ENCODE assay signal across 8 mouse cellular contexts in genomic region chr19:26465228-26465627, GRCm38 (mm10).
DNase-seq lines count a peak whose midpoint lies in the region; ATAC-seq and TF ChIP-seq lines count a peak whose summit lies in the region.

No protein-coding gene starts in this region.

- intact Hi-C loops in left cerebral cortex, postnatal 4 days (cut with DNase I) = no loop called here

- POLR2A ChIA-PET in Patski (lab: Charles Lee) = no interaction called here

- no peak for ATAC-seq in Patski

- 64% methylated on average over 2 of the region's 2 CpGs for WGBS in cerebellum, adult 2 months

- CTCF ChIA-PET in Patski (lab: Charles Lee) = interaction anchor here (1.3 kb wide), 1 partner anchor 12 kb away, joined by 3 read pairs; no protein-coding TSS in a partner anchor

- H3K27ac ChIP-seq in cerebellum, adult 2 months (ENCODE audit: insufficient read depth, low read length) = no peak overlapping the region

- H3K4me1 ChIP-seq in cerebellum, adult 2 months (ENCODE audit: control insufficient read depth, insufficient read depth, low read length) = peaks cover 12% of the 10 kb centered on the region

- peak in 1 of 2 experiments; percentile 14 for DNase-seq in cerebellum, adult 2 months
- DNase-seq in cerebellum, adult 11-12 months = no peak
- DNase-seq in left cerebral cortex, postnatal 4 days = peak; percentile 28
- no peak for DNase-seq in left cerebral cortex, adult 8-10 months (ENCODE audit: low spot score in 2 of 2)
- DNase-seq in Patski (ENCODE audit: low read depth, low spot score) (no peak), MN1 (ENCODE audit: low spot score) (no peak)
- DNase-seq in forelimb bud, embryonic 11.5 days (ENCODE audit: low read depth, low spot score) = peak; percentile 37
- no peak for DNase-seq in gastrocnemius, adult 18-20 months (ENCODE audit: low spot score)

- TF ChIP-seq CTCF in cerebellum, adult 2 months (IDR thresholded peaks at IDR 0.05; ENCODE audit: borderline replicate concordance, insufficient read depth, low read depth, low read length) = peak; percentile 31; the same call in 1 of the 2 replicates
- TF ChIP-seq CTCF in Patski (IDR thresholded peaks at IDR 0.05) = peak; percentile 62

- in situ Hi-C loops in Patski (cut with MboI; ENCODE audit: low pct_unique_long_range_greater_than_20kb) = no loop called here

- no peak overlapping the region for H3K4me3 ChIP-seq in cerebellum, adult 2 months (replicated peaks; ENCODE audit: insufficient read depth, low read depth, low read length)

- H3K27me3 ChIP-seq in cerebellum, adult 2 months (ENCODE audit: control insufficient read depth, insufficient read depth, low read length) = no peaks in the 10 kb centered on the region
- H3K27me3 ChIP-seq in Patski = peaks cover 55% of the 10 kb centered on the region

- no peak for TF ChIP-seq POLR2A in cerebellum, adult 2 months (IDR thresholded peaks at IDR 0.05; ENCODE audit: borderline replicate concordance, insufficient read depth, low read length)

Comparison
In these comparisons a context has a peak if more than half of its experiments do, and no peak if none do; other contexts are left out.
1. DNase-seq: peak in left cerebral cortex, postnatal 4 days (single experiment) and forelimb bud, embryonic 11.5 days (single experiment); none in cerebellum, adult 11-12 months (single experiment), left cerebral cortex, adult 8-10 months (0 of 2), Patski (single experiment), gastrocnemius, adult 18-20 months (single experiment) and MN1 (single experiment).